ENCODE assay signal across 24 mouse cellular contexts in genomic region chr1:28328986-28329385, GRCm38 (mm10).
DNase-seq lines count a peak whose midpoint lies in the region; ATAC-seq lines count a peak whose summit lies in the region.
"Had no signal": no experiment of that assay in that cellular context is flagged by ENCODE, and none has a peak within 500 bp of the region (broad histone marks: within the 10 kb centered on the region; RNA-seq: fewer than 3 reads in every experiment).

No protein-coding gene starts in this region.

- H3K4me3 ChIP-seq in heart, embryonic 16.5 days (ENCODE audit: low read length): no peak overlapping the region
- H3K4me3 ChIP-seq in intestine, embryonic 16.5 days (ENCODE audit: low read length): no peak overlapping the region
- H3K4me3 ChIP-seq in stomach, embryonic 16.5 days (replicated peaks; ENCODE audit: low read length): no peak overlapping the region
- H3K4me3 ChIP-seq: embryonic facial prominence, embryonic 10.5 days; embryonic facial prominence, embryonic 15.5 days; forebrain, embryonic 12.5 days; hindbrain, embryonic 12.5 days; kidney, embryonic 15.5 days; limb, embryonic 13.5 days; midbrain, embryonic 13.5 days had no signal

- H3K27ac ChIP-seq in heart, embryonic 16.5 days (ENCODE audit: low read length): no peak overlapping the region
- H3K27ac ChIP-seq in intestine, embryonic 16.5 days (ENCODE audit: low read length): peak overlapping the region; percentile 58
- peak overlapping the region; percentile 65; the same call in 1 of the 2 replicates for H3K27ac ChIP-seq in stomach, embryonic 16.5 days (ENCODE audit: low read length)
- H3K27ac ChIP-seq: embryonic facial prominence, embryonic 10.5 days; embryonic facial prominence, embryonic 15.5 days; forebrain, embryonic 12.5 days; hindbrain, embryonic 12.5 days; hindbrain, postnatal 0 days; kidney, embryonic 15.5 days; limb, embryonic 13.5 days; macrophage; midbrain, embryonic 13.5 days had no signal

- no peaks in the 10 kb centered on the region for H3K27me3 ChIP-seq in heart, embryonic 16.5 days (ENCODE audit: control insufficient read depth, insufficient read depth, low read length)
- H3K27me3 ChIP-seq in intestine, embryonic 16.5 days (replicated peaks; ENCODE audit: control insufficient read depth, insufficient read depth, low read length): no peaks in the 10 kb centered on the region
- H3K27me3 ChIP-seq in stomach, embryonic 16.5 days (ENCODE audit: control insufficient read depth, insufficient read depth, low read length): no peaks in the 10 kb centered on the region
- H3K27me3 ChIP-seq: embryonic facial prominence, embryonic 15.5 days; forebrain, embryonic 12.5 days; hindbrain, embryonic 12.5 days; kidney, embryonic 15.5 days; limb, embryonic 13.5 days; midbrain, embryonic 13.5 days had no signal

- intact Hi-C loops in heart, postnatal 36 days (cut with DNase I): no loop called here

- H3K4me1 ChIP-seq in heart, embryonic 16.5 days (ENCODE audit: control insufficient read depth, insufficient read depth, low read length): peaks cover 2% of the 10 kb centered on the region; the same call in 1 of the 2 replicates
- H3K4me1 ChIP-seq in intestine, embryonic 16.5 days (ENCODE audit: control insufficient read depth, insufficient read depth, low read length): no peaks in the 10 kb centered on the region
- H3K4me1 ChIP-seq in stomach, embryonic 16.5 days (ENCODE audit: control insufficient read depth, insufficient read depth, low read length): no peaks in the 10 kb centered on the region
- H3K4me1 ChIP-seq: embryonic facial prominence, embryonic 10.5 days; embryonic facial prominence, embryonic 15.5 days; forebrain, embryonic 12.5 days; hindbrain, embryonic 12.5 days; kidney, embryonic 15.5 days; limb, embryonic 13.5 days; midbrain, embryonic 13.5 days had no signal

- no peak for DNase-seq in heart, postnatal 36 days
- DNase-seq in 416B (ENCODE audit: low read depth): peak; percentile 3
- DNase-seq in cerebellum, adult 11 months: no peak
- no peak for DNase-seq in adrenal gland, postnatal 25 days
- DNase-seq: adrenal gland, postnatal 14 days; cerebellum, adult 18-20 months; cerebellum, postnatal 25 days; gastrocnemius, postnatal 14 days; kidney, adult 18-20 months; kidney, postnatal 25 days; spleen, adult 18-20 months had no signal

- no peaks in the 10 kb centered on the region for H3K36me3 ChIP-seq in heart, embryonic 16.5 days (ENCODE audit: control insufficient read depth, insufficient read depth)
- no peaks in the 10 kb centered on the region for H3K36me3 ChIP-seq in intestine, embryonic 16.5 days (ENCODE audit: control insufficient read depth, insufficient read depth, low read length)
- H3K36me3 ChIP-seq in stomach, embryonic 16.5 days (ENCODE audit: control insufficient read depth, insufficient read depth, low read length): no peaks in the 10 kb centered on the region
- H3K36me3 ChIP-seq: embryonic facial prominence, embryonic 10.5 days; embryonic facial prominence, embryonic 15.5 days; forebrain, embryonic 12.5 days; hindbrain, embryonic 12.5 days; kidney, embryonic 15.5 days; limb, embryonic 13.5 days; midbrain, embryonic 13.5 days had no signal

- H3K9me3 ChIP-seq in heart, embryonic 16.5 days (replicated peaks; ENCODE audit: control insufficient read depth, low read length): no peaks in the 10 kb centered on the region
- H3K9me3 ChIP-seq in intestine, embryonic 16.5 days (ENCODE audit: control insufficient read depth, low read length): no peaks in the 10 kb centered on the region
- no peaks in the 10 kb centered on the region for H3K9me3 ChIP-seq in stomach, embryonic 16.5 days (replicated peaks; ENCODE audit: control insufficient read depth, low read length)
- H3K9me3 ChIP-seq: embryonic facial prominence, embryonic 10.5 days; embryonic facial prominence, embryonic 15.5 days; forebrain, embryonic 12.5 days; hindbrain, embryonic 12.5 days; kidney, embryonic 15.5 days; limb, embryonic 13.5 days; midbrain, embryonic 13.5 days had no signal

- H3K9ac ChIP-seq in heart, embryonic 16.5 days (ENCODE audit: low read length): no peak overlapping the region
- no peak overlapping the region for H3K9ac ChIP-seq in intestine, embryonic 16.5 days (ENCODE audit: low read depth, low read length)
- no peak overlapping the region for H3K9ac ChIP-seq in stomach, embryonic 16.5 days (ENCODE audit: low read length)
- H3K9ac ChIP-seq: embryonic facial prominence, embryonic 15.5 days; forebrain, embryonic 12.5 days; hindbrain, embryonic 12.5 days; kidney, embryonic 15.5 days; limb, embryonic 13.5 days; midbrain, embryonic 13.5 days had no signal

- 0 out of 2 replicates have a peak overlapping the region, but pooled peaks have one; percentile 4 for H3K4me2 ChIP-seq in heart, embryonic 16.5 days (ENCODE audit: low read depth, low read length)
- no peak overlapping the region; the same call in 1 of the 2 replicates for H3K4me2 ChIP-seq in intestine, embryonic 16.5 days (ENCODE audit: low read depth, low read length)
- peak overlapping the region; percentile 34; the same call in 1 of the 2 replicates for H3K4me2 ChIP-seq in stomach, embryonic 16.5 days (ENCODE audit: low read depth, low read length)
- H3K4me2 ChIP-seq: embryonic facial prominence, embryonic 15.5 days; forebrain, embryonic 12.5 days; hindbrain, embryonic 12.5 days; kidney, embryonic 15.5 days; limb, embryonic 13.5 days; liver, embryonic 11.5 days; midbrain, embryonic 13.5 days had no signal

- whole genome bisulfite sequencing in heart, embryonic 16.5 days: 75% methylated on average over 9 of the region's 9 CpGs
- 48% methylated on average over 9 of the region's 9 CpGs for WGBS in intestine, embryonic 16.5 days
- 49% methylated on average over 9 of the region's 9 CpGs for WGBS in stomach, embryonic 16.5 days

- ATAC-seq in heart, embryonic 16.5 days (replicated peaks; ENCODE audit: extremely low read depth, insufficient read depth, low FRiP score): no peak
- peak; percentile 87 for ATAC-seq in intestine, embryonic 16.5 days
- peak; percentile 33; the same call in 1 of the 2 replicates for ATAC-seq in stomach, embryonic 16.5 days (ENCODE audit: insufficient read depth, low FRiP score)
- ATAC-seq: hindbrain, postnatal 0 days; midbrain, embryonic 13.5 days had no signal
